Mouse (Mus musculus) central nervous system, embryonic 11.5 days (tissue): ENCODE measurements around the gene Mmp23. TPM values are rescaled to one million over a fixed set of nuclear protein-coding genes. Genes with fewer than 3 reads are reported as not detected.

Experiments used
- polyA plus RNA-seq: library from polyadenylated mRNA; depleted of rRNA; stranded (reverse); fragments of >200 nt; gene quantifications from 2 replicates; pipeline ENCODE4 v1.2.3, GENCODE M21; 2012; rRNA removed

The Mmp23 gene
- polyA plus RNA-seq, result 7.0 and 14.2 TPM in 2 replicates

DNA sequence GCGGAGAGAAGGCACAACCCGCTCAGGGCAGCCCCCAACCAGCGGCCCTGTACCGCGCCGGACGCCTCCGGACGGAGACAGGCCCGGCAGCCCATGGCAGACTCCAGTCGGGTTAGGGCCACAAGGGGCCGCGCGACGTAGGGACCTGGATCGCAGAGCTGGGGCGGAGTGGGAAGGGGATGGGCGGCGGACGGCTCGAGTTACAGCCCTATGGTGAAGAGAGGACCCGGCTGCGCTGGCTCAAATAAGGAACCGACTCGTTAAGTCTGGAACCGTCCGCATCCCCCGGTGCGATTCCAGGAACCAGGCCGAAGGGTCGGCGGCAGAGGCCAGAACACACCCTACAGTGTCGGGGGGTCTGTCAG lies at the start of gene Mmp23:
TSS of gene Mmp23 (minus strand) at position 299 of the 365 bp plus-strand sequence.

DNA sequence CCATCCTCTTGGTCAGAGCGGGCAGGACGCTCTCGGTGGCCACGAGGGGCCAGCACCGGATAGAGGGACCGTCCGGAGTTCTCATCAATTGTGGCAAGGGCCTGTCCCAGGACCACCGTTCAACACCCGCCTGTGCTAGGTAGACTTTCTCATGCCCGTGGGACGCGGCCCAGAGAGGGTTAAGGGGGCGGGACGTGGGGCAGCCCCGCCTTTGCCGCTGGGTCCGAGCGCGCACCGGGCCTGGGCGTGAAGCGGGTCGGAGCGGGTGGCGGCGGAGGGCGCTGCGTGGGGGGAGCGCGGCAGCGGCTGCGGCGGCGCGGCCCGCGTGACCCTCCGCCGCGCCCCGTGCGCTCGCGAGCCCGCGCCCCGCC lies 40.9 kb upstream of the Mmp23 start, which contains the start of gene Fndc10:
TSS of gene Fndc10 (plus strand) at position 232 of the 371 bp plus-strand sequence.

DNA sequence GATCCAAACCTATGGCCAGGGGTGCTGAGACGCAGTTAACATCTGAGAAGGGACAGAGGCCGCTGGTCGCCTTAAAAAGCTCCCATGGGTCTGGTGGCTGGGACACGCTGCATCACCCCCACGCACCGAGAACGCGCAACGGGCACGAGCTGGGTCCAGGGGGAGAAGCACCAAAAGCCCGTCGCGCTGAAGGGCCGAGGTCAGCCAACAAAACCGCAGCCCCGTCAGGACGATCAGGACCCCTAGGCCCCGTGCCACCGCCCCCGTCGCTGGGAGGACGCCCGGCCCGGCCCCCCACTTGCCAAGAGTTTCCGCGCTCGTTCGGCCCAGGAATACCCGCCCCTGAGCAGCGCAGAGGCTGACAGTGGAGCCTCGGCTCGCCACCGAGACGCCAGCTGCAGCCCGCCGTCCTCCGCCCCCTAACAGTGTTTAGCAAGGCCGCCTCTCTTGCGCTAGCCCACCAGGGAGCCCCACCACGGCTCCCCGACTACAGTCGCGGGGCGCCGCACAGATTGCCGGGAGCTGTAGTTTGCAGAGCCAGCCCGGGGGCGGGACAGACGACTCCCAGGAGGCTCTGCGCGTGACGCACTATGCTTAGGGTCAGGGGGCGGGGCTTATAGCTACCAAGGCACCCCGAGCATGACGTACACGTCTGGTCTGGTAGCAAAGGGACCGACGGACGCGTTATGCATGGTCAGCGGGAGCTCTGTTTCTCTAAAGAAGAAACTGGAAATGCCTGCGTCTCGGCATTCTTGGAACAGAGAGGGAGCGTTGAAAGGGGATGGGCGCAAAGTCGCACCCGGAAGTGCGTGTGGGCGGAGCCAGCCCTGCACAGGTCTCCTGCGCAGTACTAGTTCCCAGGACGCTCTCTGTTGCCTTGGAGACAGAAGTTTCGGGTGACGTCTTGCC lies 15.8 kb upstream of the Mmp23 start, which contains the start of gene Mib2:
TSS of gene Mib2 (minus strand) at position 510 of the 909 bp plus-strand sequence.

DNA sequence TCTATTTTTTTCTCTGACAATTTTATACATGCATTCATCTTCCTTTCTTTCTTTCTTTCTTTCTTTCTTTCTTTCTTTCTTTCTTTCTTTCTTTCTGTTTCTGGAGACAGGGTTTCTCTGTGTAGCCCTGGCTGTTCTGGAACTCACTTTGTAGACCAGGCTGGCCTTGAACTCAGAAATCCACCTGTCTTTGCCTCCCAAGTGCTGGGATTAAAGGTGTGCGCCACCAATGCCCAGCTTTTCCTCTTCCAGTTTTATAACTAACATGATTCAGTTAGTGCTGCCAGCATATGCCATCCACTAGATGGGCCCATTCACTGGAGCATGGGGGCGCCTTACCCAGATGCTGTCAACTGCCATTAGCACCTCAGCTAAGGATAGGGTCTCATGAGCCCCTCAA lies 7.9 kb downstream of the Mmp23 start, which contains the start of gene Gm10563:
TSS of gene Gm10563 (minus strand) at position 101 of the 400 bp plus-strand sequence.

DNA sequence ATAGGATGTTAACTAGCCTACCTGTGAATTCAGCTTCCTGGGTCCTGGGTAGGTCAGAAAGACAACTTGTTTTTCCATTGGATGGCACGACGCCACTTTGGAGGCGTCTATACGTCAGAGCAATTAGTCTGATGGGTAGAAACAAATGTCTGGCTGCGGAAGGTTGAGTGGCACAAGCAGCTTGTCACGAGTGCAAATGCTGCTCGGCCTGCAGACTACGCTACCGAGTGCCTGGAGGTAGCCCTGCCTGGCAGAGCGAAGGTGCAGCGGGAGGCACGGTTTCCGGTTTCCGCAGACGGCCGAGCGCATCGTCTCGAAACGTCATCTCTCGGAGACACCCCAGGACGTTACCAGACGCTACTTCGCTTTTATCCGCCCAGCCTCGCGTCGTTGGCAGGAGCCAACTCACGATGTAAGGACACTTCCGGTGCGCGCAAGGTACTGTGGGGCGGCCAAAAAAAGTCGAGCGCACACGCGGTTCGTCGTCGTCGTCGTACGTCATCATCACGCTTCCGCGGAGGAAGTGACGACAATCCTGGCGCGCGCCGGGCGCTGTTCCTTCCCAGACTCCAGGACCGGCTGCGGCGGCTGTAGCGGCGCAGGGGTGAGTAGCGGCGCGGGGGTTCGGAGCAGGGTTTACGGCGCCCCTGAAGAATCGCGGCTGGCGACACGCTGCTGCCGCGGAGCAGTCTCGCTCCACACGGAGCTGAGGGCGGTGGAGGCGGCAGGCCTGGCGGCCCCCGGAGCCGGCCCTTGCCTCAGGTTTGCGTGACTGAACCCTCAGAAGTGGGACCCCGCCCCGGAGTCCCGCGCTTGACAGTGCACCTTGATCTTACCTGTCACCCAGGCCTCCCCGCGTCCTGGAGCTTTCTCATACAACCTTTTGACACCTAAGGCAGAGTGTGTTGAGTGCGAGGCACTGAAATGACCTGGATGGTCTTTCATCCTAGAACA lies 28.6 kb downstream of the Mmp23 start, which contains the start of gene Cdk11b:
TSS of gene Cdk11b (plus strand) at position 517 of the 954 bp plus-strand sequence.

DNA sequence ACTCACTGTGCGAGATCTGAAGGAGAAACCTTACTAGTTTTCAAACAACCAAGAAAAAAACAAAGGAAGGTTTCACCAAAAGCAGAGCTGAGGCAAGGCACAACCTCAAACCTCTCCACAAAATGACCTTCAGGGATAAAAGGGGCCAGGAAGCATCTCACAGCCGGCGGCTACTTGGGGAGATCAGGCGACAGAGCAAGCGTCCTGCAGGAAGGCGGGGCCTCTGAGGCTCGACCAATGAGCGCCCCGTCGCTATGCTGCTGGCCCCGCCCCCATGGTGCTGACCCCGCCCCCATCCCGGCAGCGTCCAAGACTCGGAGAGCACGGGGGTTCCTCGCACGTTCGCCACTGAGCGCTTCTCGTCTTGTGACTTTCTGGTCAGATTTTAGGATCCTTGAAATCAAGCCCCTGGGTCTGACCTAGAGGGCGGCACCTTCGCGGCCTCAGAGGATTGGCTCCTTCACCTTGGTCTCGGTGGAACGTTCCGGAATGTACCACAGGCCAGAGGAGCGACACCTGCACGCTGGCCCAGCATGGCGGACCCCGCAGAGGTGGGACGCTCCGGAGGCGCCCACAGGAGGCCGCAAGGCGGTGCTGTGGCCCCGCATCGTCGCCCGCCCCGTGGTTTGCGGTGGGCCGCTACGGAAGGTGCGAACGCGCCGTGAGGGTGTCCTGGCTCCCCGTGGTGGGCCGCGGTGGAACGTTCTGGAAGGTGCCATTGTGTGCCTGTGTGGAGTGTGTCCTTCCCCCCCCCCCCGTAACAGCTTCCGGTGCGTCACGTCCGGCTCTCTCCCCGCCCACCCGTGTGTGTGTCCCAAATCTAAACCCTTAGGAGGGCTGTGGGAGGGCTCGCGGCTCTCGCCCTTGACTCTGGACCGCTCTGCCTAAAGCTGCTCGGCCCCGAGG lies 51.8 kb downstream of the Mmp23 start, which contains the start of gene Slc35e2:
TSS of gene Slc35e2 (plus strand) at position 326 of the 906 bp plus-strand sequence.

Other genes starting within 250 kb of the Mmp23 start
- 6.2 and 9.2 TPM in 2 replicates for gene Cfap74, start 244.2 kb downstream of the Mmp23 start, polyA plus RNA-seq
- 0.14 TPM in 1 of 2 replicates, not detected in the other for gene Tmem52, start 184.3 kb downstream of the Mmp23 start, polyA plus RNA-seq
- 415 and 660 TPM in 2 replicates for gene Gnb1, start 162.0 kb downstream of the Mmp23 start, polyA plus RNA-seq
- 64.9 and 76.5 TPM in 2 replicates for gene Nadk, start 91.0 kb downstream of the Mmp23 start, polyA plus RNA-seq
- gene Slc35e2, start 52.0 kb downstream of the Mmp23 start, polyA plus RNA-seq, result 13.2 and 19.4 TPM in 2 replicates
- 71.0 and 114 TPM in 2 replicates for gene Cdk11b, start 28.5 kb downstream of the Mmp23 start, polyA plus RNA-seq
- not detected in 2 replicates for gene Gm10563, start 8.0 kb downstream of the Mmp23 start, polyA plus RNA-seq
- gene Mib2, start 15.8 kb upstream of the Mmp23 start, polyA plus RNA-seq, result 42.1 and 53.8 TPM in 2 replicates
- 8.0 and 11.4 TPM in 2 replicates for gene Fndc10, start 41.0 kb upstream of the Mmp23 start, polyA plus RNA-seq
- 96.3 and 117 TPM in 2 replicates for gene Ssu72, start 51.4 kb upstream of the Mmp23 start, polyA plus RNA-seq
- 3.4 and 3.6 TPM in 2 replicates for gene Tmem240, start 81.4 kb upstream of the Mmp23 start, polyA plus RNA-seq
- 89.8 and 102 TPM in 2 replicates for gene Atad3a, start 107.7 kb upstream of the Mmp23 start, polyA plus RNA-seq
- gene Vwa1, start 121.3 kb upstream of the Mmp23 start, polyA plus RNA-seq, result 6.9 and 7.5 TPM in 2 replicates
- 0.50 and 0.83 TPM in 2 replicates for gene Tmem88b, start 132.5 kb upstream of the Mmp23 start, polyA plus RNA-seq
- not detected in 2 replicates for gene Ankrd65, start 137.1 kb upstream of the Mmp23 start, polyA plus RNA-seq
- 69.9 and 120 TPM in 2 replicates for gene Mrpl20, start 149.5 kb upstream of the Mmp23 start, polyA plus RNA-seq
- gene Ccnl2, start 159.1 kb upstream of the Mmp23 start, polyA plus RNA-seq, result 225 and 230 TPM in 2 replicates
- 126 and 135 TPM in 2 replicates for gene Aurkaip1, start 177.9 kb upstream of the Mmp23 start, polyA plus RNA-seq
- gene Mxra8, start 186.3 kb upstream of the Mmp23 start, polyA plus RNA-seq, result 53.6 and 63.9 TPM in 2 replicates
- 61.8 and 67.7 TPM in 2 replicates for gene Dvl1, start 194.0 kb upstream of the Mmp23 start, polyA plus RNA-seq
- 0.34 and 0.48 TPM in 2 replicates for gene Tas1r3, start 210.0 kb upstream of the Mmp23 start, polyA plus RNA-seq
- gene Cptp, start 216.1 kb upstream of the Mmp23 start, polyA plus RNA-seq, result 8.5 and 16.8 TPM in 2 replicates
- 60.0 and 67.2 TPM in 2 replicates for gene Ints11, start 216.2 kb upstream of the Mmp23 start, polyA plus RNA-seq
- 58.7 and 62.5 TPM in 2 replicates for gene Pusl1, start 238.4 kb upstream of the Mmp23 start, polyA plus RNA-seq
- gene Acap3, start 238.4 kb upstream of the Mmp23 start, polyA plus RNA-seq, result 44.4 and 50.6 TPM in 2 replicates